Mouse (Mus musculus) hindbrain, embryonic 11.5 days (tissue): ENCODE results near the gene Cd46. TPM values are rescaled to one million over a fixed set of nuclear protein-coding genes. Genes with fewer than 3 reads are reported as not detected.

Source experiments
- ATAC-seq: fragments of 200-750 bp; cut with Nextera tagmentation; 2 replicates; pipeline ENCODE4 v1.8.0; 2017; ENCODE audit warnings: mild to moderate bottlenecking, moderate TSS enrichment, moderate library complexity; ENCODE audit not compliant: low FRiP score
- DNase-seq: peaks from one replicate; pipeline ENCODE4 v3.0.0-alpha.2; 2015; ENCODE audit warnings: low spot score
- H3K27ac ChIP-seq: fragments of 300-500 bp; sonication (generic); 2 replicates; pipeline ENCODE4 v1.5.1; 2014; ENCODE audit warnings: mild to moderate bottlenecking, low read depth, low read length
- H3K27me3 ChIP-seq: fragments of 300-500 bp; sonication (generic); 2 replicates; pipeline ENCODE4 v1.6.1; 2014; ENCODE audit warnings: mild to moderate bottlenecking, low read length, moderate library complexity, mixed read lengths; ENCODE audit not compliant: control insufficient read depth, insufficient read depth
- H3K36me3 ChIP-seq: fragments of 300-500 bp; sonication (generic); 2 replicates; pipeline ENCODE4 v1.6.1; 2014; ENCODE audit warnings: mild to moderate bottlenecking, low read length, moderate library complexity, mixed read lengths; ENCODE audit not compliant: control insufficient read depth, insufficient read depth
- H3K4me1 ChIP-seq: fragments of 300-500 bp; sonication (generic); replicated peaks from 2 replicates; pipeline ENCODE4 v1.6.1; 2014; ENCODE audit warnings: low read length, mixed read lengths; ENCODE audit not compliant: control insufficient read depth, insufficient read depth
- H3K4me2 ChIP-seq: fragments of 300-500 bp; sonication (generic); replicated peaks from 2 replicates; pipeline ENCODE4 v1.6.1; 2014; ENCODE audit warnings: mild to moderate bottlenecking, low read depth, low read length
- H3K4me3 ChIP-seq: fragments of 300-500 bp; sonication (generic); 2 replicates; pipeline ENCODE4 v1.5.1; 2014; ENCODE audit warnings: low read depth, low read length
- H3K9ac ChIP-seq: fragments of 300-500 bp; sonication (generic); 2 replicates; pipeline ENCODE4 v1.6.1; 2014; ENCODE audit warnings: low read depth, low read length
- H3K9me3 ChIP-seq: fragments of 300-500 bp; sonication (generic); 2 replicates; pipeline ENCODE4 v1.6.1; 2016; ENCODE audit warnings: low read length; ENCODE audit not compliant: control insufficient read depth
- WGBS: fragments of 180-500 bp; shearing (Covaris S2); extraction: QIAGEN DNeasy Blood & Tissue Kit; methylation state at CpG from one replicate; pipeline ENCODE4 v1.1.7; 2014; 5-methylcytosine and 5-hydroxymethylcytosine counted together
- polyA plus RNA-seq: library from polyadenylated mRNA; unstranded; fragments of >200 nt; fragmentation: Nextera tagmentation; extraction: Ambion mirVana; gene quantifications from 2 replicates; pipeline ENCODE4 v1.2.1, GENCODE M21; 2014

Cd46 gene
- polyA plus RNA-seq: 0.82 and 0.90 TPM in 2 replicates

GRCm38 (mm10) chr1:195092220-195092720 is at the start of gene Cd46:
Gene Cd46 (minus strand): TSS chr1:195092249.
- H3K36me3 ChIP-seq: no peaks in the 10 kb centered on the region
- H3K27me3 ChIP-seq: no peaks in the 10 kb centered on the region
- peak within 1 kb of the TSS; percentile 42 for H3K4me2 ChIP-seq
- peak within 1 kb of the TSS; percentile 17 for H3K9ac ChIP-seq
- peak within 1 kb of the TSS; percentile 19 for H3K4me3 ChIP-seq
- WGBS: 3% methylated on average over 14 of the region's 14 CpGs
- no peaks in the 10 kb centered on the region; the same call in 1 of the 2 replicates for H3K4me1 ChIP-seq
- H3K9me3 ChIP-seq: no peaks in the 10 kb centered on the region
- ATAC-seq (peak; percentile 95), DNase-seq (peak; percentile 72)
- no peak within 1 kb of the TSS for H3K27ac ChIP-seq

GRCm38 (mm10) chr1:195132070-195132469 is 40.0 kb upstream of the Cd46 start:
- Histone ChIP-seq H3K36me3 (no peaks in the 10 kb centered on the region), H3K4me1 (no peaks in the 10 kb centered on the region), H3K9ac (no peak overlapping the region), H3K9me3 (no peaks in the 10 kb centered on the region), H3K27ac (no peak overlapping the region), H3K4me2 (peak overlapping the region; percentile 49; the same call in 1 of the 2 replicates), H3K4me3 (no peak overlapping the region), H3K27me3 (no peaks in the 10 kb centered on the region)
- ATAC-seq (no peak), DNase-seq (no peak)
- 58% methylated on average over 3 of the region's 3 CpGs for WGBS

GRCm38 (mm10) chr1:195131675-195132015 is 39.6 kb upstream of the Cd46 start:
- DNase-seq (no peak), ATAC-seq (no peak)
- peak overlapping the region; percentile 76 for H3K9ac ChIP-seq
- H3K4me1 ChIP-seq: no peaks in the 10 kb centered on the region
- no peaks in the 10 kb centered on the region for H3K36me3 ChIP-seq
- peak overlapping the region; percentile 49 for H3K4me2 ChIP-seq
- 29% methylated on average over 4 of the region's 4 CpGs for WGBS
- peak overlapping the region; percentile 84; the same call in 1 of the 2 replicates for H3K27ac ChIP-seq
- no peaks in the 10 kb centered on the region for H3K27me3 ChIP-seq
- peak overlapping the region; percentile 56 for H3K4me3 ChIP-seq
- no peaks in the 10 kb centered on the region for H3K9me3 ChIP-seq

- no peaks in the 10 kb centered on the region for H3K9me3 ChIP-seq
- peak; percentile 89 for DNase-seq
- peak; percentile 99 for ATAC-seq
- under 1% methylated on average over 31 of the region's 31 CpGs for WGBS
- peak within 1 kb of the TSS; percentile 56 for H3K4me3 ChIP-seq
- H3K4me1 ChIP-seq: no peaks in the 10 kb centered on the region
- H3K9ac ChIP-seq: peak within 1 kb of the TSS; percentile 76
- H3K27me3 ChIP-seq: no peaks in the 10 kb centered on the region
- no peaks in the 10 kb centered on the region for H3K36me3 ChIP-seq
- H3K4me2 ChIP-seq: peak within 1 kb of the TSS; percentile 49
- peak within 1 kb of the TSS; percentile 84 for H3K27ac ChIP-seq
Observed at GRCm38 (mm10) chr1:195130953-195131674, 39.1 kb upstream of the Cd46 start, which contains the start of gene Cr1l. Gene Cr1l (minus strand): TSS chr1:195131586.

- WGBS: 18% methylated on average over 2 of the region's 2 CpGs
- Histone ChIP-seq H3K4me3 (peak overlapping the region; percentile 56), H3K36me3 (no peaks in the 10 kb centered on the region), H3K4me2 (peak overlapping the region; percentile 49), H3K9me3 (no peaks in the 10 kb centered on the region), H3K27ac (no peak overlapping the region), H3K9ac (peak overlapping the region; percentile 76), H3K27me3 (no peaks in the 10 kb centered on the region), H3K4me1 (no peaks in the 10 kb centered on the region)
- no peak for DNase-seq
- peak; percentile 57 for ATAC-seq
Observed at GRCm38 (mm10) chr1:195130479-195130878, 38.4 kb upstream of the Cd46 start.

- no peaks in the 10 kb centered on the region for H3K9me3 ChIP-seq
- ATAC-seq (no peak), DNase-seq (no peak)
- H3K4me3 ChIP-seq: no peak overlapping the region
- H3K9ac ChIP-seq: no peak overlapping the region
- WGBS: 91% methylated on average over 1 of the region's 1 CpGs
- H3K4me2 ChIP-seq: no peak overlapping the region
- H3K27me3 ChIP-seq: no peaks in the 10 kb centered on the region
- H3K4me1 ChIP-seq: no peaks in the 10 kb centered on the region
- H3K36me3 ChIP-seq: no peaks in the 10 kb centered on the region
- H3K27ac ChIP-seq: no peak overlapping the region
Observed at GRCm38 (mm10) chr1:195129867-195130266, 37.8 kb upstream of the Cd46 start.

GRCm38 (mm10) chr1:195114414-195114813 is 22.4 kb upstream of the Cd46 start:
- ATAC-seq (no peak), DNase-seq (no peak)
- Histone ChIP-seq H3K4me3 (no peak overlapping the region), H3K9ac (no peak overlapping the region), H3K9me3 (no peaks in the 10 kb centered on the region), H3K4me2 (no peak overlapping the region), H3K27me3 (no peaks in the 10 kb centered on the region), H3K4me1 (no peaks in the 10 kb centered on the region), H3K36me3 (no peaks in the 10 kb centered on the region), H3K27ac (no peak overlapping the region)
- 89% methylated on average over 1 of the region's 1 CpGs for WGBS

- H3K4me3 ChIP-seq: no peak overlapping the region
- H3K27me3 ChIP-seq: no peaks in the 10 kb centered on the region
- no peaks in the 10 kb centered on the region for H3K36me3 ChIP-seq
- WGBS: 90% methylated on average over 4 of the region's 4 CpGs
- ATAC-seq (no peak), DNase-seq (no peak)
- H3K9ac ChIP-seq: no peak overlapping the region
- no peaks in the 10 kb centered on the region for H3K9me3 ChIP-seq
- H3K4me1 ChIP-seq: no peaks in the 10 kb centered on the region
- no peak overlapping the region for H3K4me2 ChIP-seq
- no peak overlapping the region for H3K27ac ChIP-seq
Observed at GRCm38 (mm10) chr1:195113621-195114020, 21.6 kb upstream of the Cd46 start.

- Histone ChIP-seq H3K9ac (no peak overlapping the region), H3K4me1 (no peaks in the 10 kb centered on the region), H3K36me3 (no peaks in the 10 kb centered on the region), H3K27ac (no peak overlapping the region), H3K4me3 (no peak overlapping the region), H3K9me3 (no peaks in the 10 kb centered on the region), H3K27me3 (no peaks in the 10 kb centered on the region), H3K4me2 (no peak overlapping the region)
- DNase-seq: no peak
- WGBS: 89% methylated on average over 4 of the region's 4 CpGs
- ATAC-seq: no peak
Observed at GRCm38 (mm10) chr1:195100693-195101092, 8.6 kb upstream of the Cd46 start.
